Mouse (Mus musculus): ENCODE data around the gene Dgki. TPM values are rescaled to one million over a fixed set of nuclear protein-coding genes. Genes with fewer than 3 reads are reported as not detected.

Gene Dgki
- polyA plus RNA-seq, 1 experiment from 2014 or later, result 0.42 TPM

GRCm38 (mm10) chr6:36819784-36820050, 480.3 kb downstream of the Dgki start:
- no peak overlapping the region for H3K4me2 ChIP-seq (replicated peaks; ENCODE audit: low read depth)
- no peaks in the 10 kb centered on the region for H3K4me1 ChIP-seq (replicated peaks; ENCODE audit: control insufficient read depth, insufficient read depth, low read length)
- no peak for TF ChIP-seq CTCF (IDR thresholded peaks at IDR 0.05; ENCODE audit: low read depth)
- no peaks in the 10 kb centered on the region for H3K27me3 ChIP-seq (replicated peaks; ENCODE audit: control insufficient read depth, insufficient read depth, low read length)
- no peaks in the 10 kb centered on the region for H3K9me3 ChIP-seq (ENCODE audit: control insufficient read depth)
- no peak overlapping the region for H3K27ac ChIP-seq (ENCODE audit: low read depth, low read length)
- H3K4me3 ChIP-seq (ENCODE audit: low read depth, low read length), result no peak overlapping the region
- no peak overlapping the region for H3K9ac ChIP-seq (ENCODE audit: low read depth, low read length)
- H3K36me3 ChIP-seq (ENCODE audit: control insufficient read depth, insufficient read depth), result no peaks in the 10 kb centered on the region
- ATAC-seq, result no peak

GRCm38 (mm10) chr6:36819019-36819783, 480.8 kb downstream of the Dgki start:
- Histone ChIP-seq H3K9ac (ENCODE audit: low read depth, low read length) (no peak overlapping the region), H3K27me3 (replicated peaks; ENCODE audit: control insufficient read depth, insufficient read depth, low read length) (no peaks in the 10 kb centered on the region), H3K4me3 (ENCODE audit: low read depth, low read length) (no peak overlapping the region), H3K27ac (ENCODE audit: low read depth, low read length) (no peak overlapping the region), H3K9me3 (ENCODE audit: control insufficient read depth) (no peaks in the 10 kb centered on the region), H3K36me3 (ENCODE audit: control insufficient read depth, insufficient read depth) (no peaks in the 10 kb centered on the region), H3K4me2 (replicated peaks; ENCODE audit: low read depth) (no peak overlapping the region), H3K4me1 (replicated peaks; ENCODE audit: control insufficient read depth, insufficient read depth, low read length) (no peaks in the 10 kb centered on the region)
- TF ChIP-seq CTCF (IDR thresholded peaks at IDR 0.05; ENCODE audit: low read depth), result no peak
- no peak for ATAC-seq
- 18% methylated on average over 8 of the region's 8 CpGs for WGBS

DNA sequence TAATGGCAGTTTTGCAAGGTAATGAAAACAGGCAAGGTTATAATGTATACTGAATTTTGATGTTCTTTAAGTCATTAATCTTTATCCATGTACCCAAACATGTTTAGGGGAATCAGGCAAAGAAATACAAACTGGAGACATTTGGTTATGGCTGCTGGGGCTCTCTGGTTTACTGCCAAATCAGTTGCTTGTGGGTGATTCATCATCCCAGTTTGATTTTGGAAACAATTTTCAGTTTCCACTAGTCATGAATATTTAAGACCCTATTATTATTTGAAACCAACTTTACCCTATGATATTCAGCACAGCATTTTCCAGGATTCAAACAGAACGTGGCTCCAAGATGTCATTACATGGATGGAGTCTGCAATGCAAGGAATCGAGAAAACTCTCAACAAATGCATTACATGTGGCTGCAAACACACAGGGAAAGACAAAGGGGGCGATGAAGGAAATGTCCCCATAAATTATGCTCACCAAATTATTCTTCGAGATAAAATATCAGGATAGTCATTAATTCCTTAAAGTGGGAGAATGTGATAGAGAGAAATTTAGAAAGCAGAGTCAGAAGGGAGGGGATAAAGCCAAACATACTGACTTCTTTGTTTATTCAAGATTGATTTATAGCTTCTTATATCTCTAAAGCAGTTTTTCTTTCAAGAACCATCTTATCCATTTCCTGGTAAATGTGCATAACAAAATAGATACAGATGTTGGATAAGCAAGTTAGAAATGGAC, 481.5 kb downstream of the Dgki start:
- Histone ChIP-seq H3K27me3 (replicated peaks; ENCODE audit: control insufficient read depth, insufficient read depth, low read length) (no peaks in the 10 kb centered on the region), H3K27ac (ENCODE audit: low read depth, low read length) (no peak overlapping the region), H3K4me3 (ENCODE audit: low read depth, low read length) (no peak overlapping the region), H3K9me3 (ENCODE audit: control insufficient read depth) (no peaks in the 10 kb centered on the region), H3K4me2 (replicated peaks; ENCODE audit: low read depth) (no peak overlapping the region), H3K36me3 (ENCODE audit: control insufficient read depth, insufficient read depth) (no peaks in the 10 kb centered on the region), H3K4me1 (replicated peaks; ENCODE audit: control insufficient read depth, insufficient read depth, low read length) (no peaks in the 10 kb centered on the region), H3K9ac (ENCODE audit: low read depth, low read length) (no peak overlapping the region)
- no peak for TF ChIP-seq CTCF (IDR thresholded peaks at IDR 0.05; ENCODE audit: low read depth)
- 24% methylated on average over 4 of the region's 4 CpGs for WGBS
- no peak for ATAC-seq

DNA sequence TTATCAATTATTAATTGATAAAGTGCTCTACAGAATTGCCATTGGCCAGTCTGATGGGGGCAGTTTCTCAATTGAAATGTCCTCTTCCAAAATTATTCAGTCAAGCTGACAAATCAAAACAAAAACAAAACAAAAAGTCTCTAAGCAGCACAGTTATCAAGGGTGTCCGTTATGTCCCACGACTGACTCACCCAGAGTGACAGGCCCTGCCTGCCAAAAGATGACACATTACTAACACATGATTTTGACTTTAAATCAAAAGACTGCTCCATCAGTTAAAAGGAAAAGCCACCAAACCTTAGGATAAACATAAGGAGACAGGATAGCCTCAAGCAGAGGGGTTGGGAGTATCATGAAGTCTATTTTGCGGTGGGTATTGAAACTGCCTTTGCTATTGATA, 483.3 kb downstream of the Dgki start:
- H3K4me1 ChIP-seq (replicated peaks; ENCODE audit: control insufficient read depth, insufficient read depth, low read length), result no peaks in the 10 kb centered on the region

DNA sequence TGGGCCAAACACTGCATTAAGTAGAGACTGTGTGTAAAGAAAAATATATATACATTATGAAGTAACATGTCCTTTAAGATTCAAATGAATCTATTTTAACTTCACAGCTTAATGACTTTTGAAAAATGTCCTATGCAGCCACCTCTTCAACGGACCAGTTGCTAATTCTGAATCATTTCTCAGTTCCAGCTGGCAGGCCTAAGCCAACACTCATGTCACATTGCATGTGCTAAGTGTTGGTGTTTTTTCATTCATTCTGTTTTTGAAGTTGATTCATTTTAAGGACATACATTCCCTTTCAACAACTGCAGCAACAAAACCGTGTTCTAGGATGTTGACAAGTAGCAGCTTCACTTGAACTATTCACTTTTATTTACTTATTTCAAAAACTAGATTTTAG, 484.0 kb downstream of the Dgki start:
- Histone ChIP-seq H3K4me1 (replicated peaks; ENCODE audit: control insufficient read depth, insufficient read depth, low read length) (no peaks in the 10 kb centered on the region), H3K4me3 (ENCODE audit: low read depth, low read length) (no peak overlapping the region), H3K9me3 (ENCODE audit: control insufficient read depth) (no peaks in the 10 kb centered on the region), H3K4me2 (replicated peaks; ENCODE audit: low read depth) (no peak overlapping the region), H3K9ac (ENCODE audit: low read depth, low read length) (no peak overlapping the region), H3K27ac (ENCODE audit: low read depth, low read length) (no peak overlapping the region), H3K36me3 (ENCODE audit: control insufficient read depth, insufficient read depth) (no peaks in the 10 kb centered on the region), H3K27me3 (replicated peaks; ENCODE audit: control insufficient read depth, insufficient read depth, low read length) (no peaks in the 10 kb centered on the region)
- 70% methylated on average over 2 of the region's 2 CpGs for WGBS
- TF ChIP-seq CTCF (IDR thresholded peaks at IDR 0.05; ENCODE audit: low read depth), result no peak
- no peak for ATAC-seq

More for the DNA sequence above, 483.3 kb downstream of the Dgki start:
- Histone ChIP-seq H3K4me3 (ENCODE audit: low read depth, low read length) (no peak overlapping the region), H3K27me3 (replicated peaks; ENCODE audit: control insufficient read depth, insufficient read depth, low read length) (no peaks in the 10 kb centered on the region), H3K4me2 (replicated peaks; ENCODE audit: low read depth) (no peak overlapping the region), H3K27ac (ENCODE audit: low read depth, low read length) (no peak overlapping the region), H3K9me3 (ENCODE audit: control insufficient read depth) (no peaks in the 10 kb centered on the region), H3K9ac (ENCODE audit: low read depth, low read length) (no peak overlapping the region), H3K36me3 (ENCODE audit: control insufficient read depth, insufficient read depth) (no peaks in the 10 kb centered on the region)
- TF ChIP-seq CTCF (IDR thresholded peaks at IDR 0.05; ENCODE audit: low read depth), result no peak
- no peak for ATAC-seq
- 91% methylated on average over 3 of the region's 3 CpGs for WGBS

DNA sequence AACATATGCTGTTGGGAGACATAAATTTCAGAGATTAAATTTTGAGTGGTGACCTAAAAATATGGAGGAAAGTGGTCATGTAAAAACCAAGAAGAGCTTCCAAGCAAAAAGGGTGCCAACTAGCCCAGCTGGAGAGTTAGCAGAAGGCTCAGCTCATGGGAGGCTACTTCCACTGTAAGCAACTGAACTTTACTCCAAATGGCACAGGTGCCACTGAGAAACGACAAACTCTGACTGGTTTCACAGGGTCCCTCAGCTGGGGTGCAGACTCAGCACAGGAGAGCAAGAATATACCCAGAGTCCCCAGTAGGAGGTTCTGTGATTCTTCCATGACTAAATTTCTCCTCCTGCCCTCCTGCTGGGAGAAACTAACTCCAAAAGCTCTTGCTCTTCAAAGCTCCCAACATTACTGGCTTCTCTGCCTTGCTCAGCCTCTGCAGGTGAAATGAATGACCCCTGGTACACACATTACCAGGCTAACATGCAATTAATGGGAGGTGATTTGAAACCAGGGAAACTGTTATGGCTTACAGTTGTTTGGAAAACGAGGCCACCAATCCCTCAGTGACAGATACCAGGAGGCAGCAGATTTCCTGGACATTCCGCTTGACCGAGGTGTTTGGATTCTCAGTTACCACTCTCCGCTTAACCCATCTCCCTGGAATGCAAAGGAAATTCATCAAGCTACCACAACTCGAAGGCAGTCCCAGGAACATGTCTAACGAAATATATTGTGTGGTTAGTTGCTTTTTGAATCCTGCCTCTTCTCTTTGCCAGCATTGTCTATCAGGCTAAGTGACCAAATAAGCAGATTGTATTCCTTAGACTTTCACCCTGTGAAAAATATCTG, 487.1 kb downstream of the Dgki start:
- no peaks in the 10 kb centered on the region for H3K36me3 ChIP-seq (ENCODE audit: control insufficient read depth, insufficient read depth)
- peak; percentile 18; the same call in 1 of the 2 replicates for TF ChIP-seq CTCF (IDR thresholded peaks at IDR 0.05; ENCODE audit: low read depth)
- 62% methylated on average over 7 of the region's 7 CpGs for WGBS
- H3K9ac ChIP-seq (ENCODE audit: low read depth, low read length), result no peak overlapping the region
- no peak overlapping the region for H3K27ac ChIP-seq (ENCODE audit: low read depth, low read length)
- H3K9me3 ChIP-seq (ENCODE audit: control insufficient read depth), result no peaks in the 10 kb centered on the region
- no peaks in the 10 kb centered on the region for H3K4me1 ChIP-seq (replicated peaks; ENCODE audit: control insufficient read depth, insufficient read depth, low read length)
- H3K27me3 ChIP-seq (replicated peaks; ENCODE audit: control insufficient read depth, insufficient read depth, low read length), result 0 out of 2 replicates have a peak, but pooled peaks cover 4% of the 10 kb centered on the region
- H3K4me3 ChIP-seq (ENCODE audit: low read depth, low read length), result no peak overlapping the region
- ATAC-seq, result no peak
- H3K4me2 ChIP-seq (replicated peaks; ENCODE audit: low read depth), result no peak overlapping the region
